Mouse (Mus musculus) forebrain, embryonic 16.5 days (tissue): ENCODE measurements around the gene Tenm4. TPM values are rescaled to one million over a fixed set of nuclear protein-coding genes. Genes with fewer than 3 reads are reported as not detected.

Source experiments
- ATAC-seq: fragments of 200-750 bp; cut with Nextera tagmentation; 2 replicates; pipeline ENCODE4 v1.8.0; 2017; ENCODE audit warnings: mild to moderate bottlenecking, moderate library complexity
- H3K27ac ChIP-seq: fragments of 300-500 bp; sonication (generic); 2 replicates; pipeline ENCODE4 v1.5.1; 2014; ENCODE audit warnings: low read length, control low read depth
- H3K27me3 ChIP-seq: fragments of 300-500 bp; sonication (generic); replicated peaks from 2 replicates; pipeline ENCODE4 v1.6.1; 2014; ENCODE audit warnings: low read length; ENCODE audit not compliant: control insufficient read depth, insufficient read depth
- H3K36me3 ChIP-seq: fragments of 300-500 bp; sonication (generic); 2 replicates; pipeline ENCODE4 v1.6.1; 2014; ENCODE audit not compliant: control insufficient read depth, insufficient read depth
- H3K4me1 ChIP-seq: fragments of 300-500 bp; sonication (generic); replicated peaks from 2 replicates; pipeline ENCODE4 v1.6.1; 2014; ENCODE audit warnings: low read length; ENCODE audit not compliant: control insufficient read depth, insufficient read depth
- H3K4me2 ChIP-seq: fragments of 300-500 bp; sonication (generic); 2 replicates; pipeline ENCODE4 v1.6.1; 2014; ENCODE audit warnings: mild to moderate bottlenecking, low read length, control low read depth
- H3K4me3 ChIP-seq: fragments of 300-500 bp; sonication (generic); replicated peaks from 2 replicates; pipeline ENCODE4 v1.5.1; 2014; ENCODE audit warnings: mild to moderate bottlenecking, low read length, control low read depth
- H3K9ac ChIP-seq: fragments of 300-500 bp; sonication (generic); replicated peaks from 2 replicates; pipeline ENCODE4 v1.6.1; 2014; ENCODE audit warnings: low read depth, low read length, control low read depth
- H3K9me3 ChIP-seq: fragments of 300-500 bp; sonication (generic); 2 replicates; pipeline ENCODE4 v1.6.1; 2016; ENCODE audit warnings: low read length; ENCODE audit not compliant: control insufficient read depth
- WGBS: fragments of 180-500 bp; shearing (Covaris S2); extraction: QIAGEN DNeasy Blood & Tissue Kit; methylation state at CpG from one replicate; pipeline ENCODE4 v1.1.7; 2014; 5-methylcytosine and 5-hydroxymethylcytosine counted together
- polyA plus RNA-seq: library from polyadenylated mRNA; unstranded; fragments of >200 nt; fragmentation: Nextera tagmentation; extraction: Ambion mirVana; gene quantifications from 2 replicates; pipeline ENCODE4 v1.2.1, GENCODE M21; 2015

Tenm4 gene
- polyA plus RNA-seq, 1 experiment from 2014 or later: 105 TPM

DNA sequence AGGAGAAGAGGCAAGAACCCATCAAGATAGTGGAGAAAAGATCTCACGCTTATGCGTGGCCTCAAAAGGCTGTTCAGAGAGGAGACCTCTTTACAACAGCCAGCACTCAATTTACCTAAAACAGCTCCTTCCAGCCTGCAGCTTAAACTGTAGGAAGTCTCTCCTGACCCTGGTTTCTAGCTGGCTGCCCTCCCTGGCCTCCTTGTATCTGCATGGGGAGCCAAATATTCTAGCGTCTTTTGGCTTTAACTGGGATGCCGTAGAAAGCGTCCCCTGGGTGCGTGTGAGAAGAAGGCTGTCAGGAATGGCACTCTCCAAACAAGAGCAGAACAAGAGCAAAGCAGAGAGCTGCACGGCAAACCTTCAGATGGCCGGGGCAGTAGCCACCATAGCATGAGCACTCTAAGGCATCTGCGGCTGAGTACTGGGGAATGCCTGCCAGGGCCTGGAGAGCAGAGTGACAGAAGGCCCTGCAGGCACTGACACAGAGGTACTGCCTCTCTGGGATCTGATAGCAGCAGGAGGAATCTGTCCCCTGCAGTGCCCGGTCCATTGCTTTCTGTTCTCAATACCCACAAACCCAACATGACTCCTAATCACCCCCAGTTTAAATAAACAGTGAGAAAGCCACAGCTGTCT is 585.2 kb downstream of the Tenm4 start:
- Histone ChIP-seq H3K9me3 (no peaks in the 10 kb centered on the region), H3K4me1 (peaks cover 33% of the 10 kb centered on the region), H3K27ac (peak overlapping the region; percentile 57), H3K4me2 (no peak overlapping the region), H3K27me3 (no peaks in the 10 kb centered on the region), H3K9ac (peak overlapping the region; percentile 33; the same call in 1 of the 2 replicates), H3K36me3 (no peaks in the 10 kb centered on the region), H3K4me3 (no peak overlapping the region)
- WGBS: 39% methylated on average over 10 of the region's 10 CpGs
- no peak for ATAC-seq

DNA sequence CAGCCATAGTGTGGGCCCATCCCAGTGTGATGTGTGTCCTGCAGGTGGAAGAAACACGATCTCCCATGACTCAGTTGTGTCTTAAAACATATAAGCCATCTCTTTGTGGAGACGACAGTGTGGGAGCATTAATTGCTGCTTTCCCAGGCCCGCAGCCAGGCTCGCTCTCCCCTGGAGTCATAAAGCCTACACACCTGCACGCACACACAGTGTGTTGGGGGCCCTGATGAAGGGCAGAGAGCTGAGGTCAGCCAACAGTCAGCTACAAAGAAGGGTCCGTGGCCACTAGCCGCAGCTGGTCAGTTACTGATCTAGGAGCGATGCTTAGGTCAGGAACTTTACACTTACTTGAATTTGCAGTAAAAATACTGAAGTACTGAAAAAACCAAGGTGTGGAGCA is 586.0 kb downstream of the Tenm4 start:
- Histone ChIP-seq H3K36me3 (no peaks in the 10 kb centered on the region), H3K4me3 (no peak overlapping the region), H3K4me2 (no peak overlapping the region), H3K27me3 (no peaks in the 10 kb centered on the region), H3K9me3 (no peaks in the 10 kb centered on the region), H3K4me1 (peaks cover 38% of the 10 kb centered on the region), H3K27ac (no peak overlapping the region), H3K9ac (no peak overlapping the region)
- 73% methylated on average over 8 of the region's 8 CpGs for WGBS
- no peak for ATAC-seq

DNA sequence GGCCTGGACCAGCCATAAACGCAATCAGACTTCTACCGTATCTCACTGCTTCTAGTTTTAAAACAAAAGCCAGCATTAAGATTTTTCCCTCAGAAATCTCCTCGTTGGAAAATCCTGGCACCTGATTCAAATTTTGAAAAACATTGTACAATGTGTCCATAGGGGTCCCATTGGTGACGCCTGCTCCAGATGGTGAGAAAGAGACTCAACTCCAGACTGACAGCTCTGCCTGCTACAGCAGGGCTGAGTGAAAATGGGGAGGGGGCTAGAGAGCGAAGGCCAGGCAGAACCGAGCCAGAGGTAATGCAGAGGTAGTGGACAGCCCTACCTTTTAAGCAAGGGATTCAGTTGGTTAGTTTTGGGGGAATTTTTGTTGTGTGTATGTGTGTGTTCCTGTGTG is 589.2 kb downstream of the Tenm4 start:
- Histone ChIP-seq H3K4me2 (no peak overlapping the region), H3K9ac (no peak overlapping the region), H3K36me3 (no peaks in the 10 kb centered on the region), H3K4me3 (no peak overlapping the region), H3K27ac (peak overlapping the region; percentile 60), H3K27me3 (no peaks in the 10 kb centered on the region), H3K9me3 (no peaks in the 10 kb centered on the region), H3K4me1 (peaks cover 38% of the 10 kb centered on the region)
- ATAC-seq: peak; percentile 50
- WGBS: 24% methylated on average over 6 of the region's 6 CpGs

DNA sequence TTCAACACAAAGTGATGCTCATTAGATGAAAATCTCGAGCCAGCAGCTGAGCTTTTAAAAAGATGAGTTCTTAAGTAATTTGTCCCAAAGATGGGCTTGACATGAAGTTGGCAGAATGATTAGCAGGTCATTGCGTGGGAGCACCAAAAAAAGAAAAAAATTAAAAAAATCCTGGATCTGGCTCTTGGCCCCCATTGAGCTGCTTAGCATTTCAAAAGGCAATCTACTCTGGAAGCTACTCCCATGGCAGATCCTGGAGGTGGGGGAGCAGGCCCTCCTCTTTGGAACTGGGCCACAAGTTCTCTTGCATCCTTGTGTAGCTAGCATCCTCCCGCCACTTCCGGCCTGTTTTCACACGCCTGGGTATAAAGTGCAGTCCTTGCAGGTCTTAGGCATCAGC is 590.1 kb downstream of the Tenm4 start:
- 12% methylated on average over 5 of the region's 5 CpGs for WGBS
- H3K9me3 ChIP-seq: no peaks in the 10 kb centered on the region
- H3K36me3 ChIP-seq: no peaks in the 10 kb centered on the region
- H3K4me1 ChIP-seq: peaks cover 39% of the 10 kb centered on the region
- ATAC-seq: peak; percentile 69
- H3K27ac ChIP-seq: peak overlapping the region; percentile 60
- H3K27me3 ChIP-seq: no peaks in the 10 kb centered on the region
- no peak overlapping the region for H3K9ac ChIP-seq
- H3K4me3 ChIP-seq: no peak overlapping the region
- no peak overlapping the region for H3K4me2 ChIP-seq

DNA sequence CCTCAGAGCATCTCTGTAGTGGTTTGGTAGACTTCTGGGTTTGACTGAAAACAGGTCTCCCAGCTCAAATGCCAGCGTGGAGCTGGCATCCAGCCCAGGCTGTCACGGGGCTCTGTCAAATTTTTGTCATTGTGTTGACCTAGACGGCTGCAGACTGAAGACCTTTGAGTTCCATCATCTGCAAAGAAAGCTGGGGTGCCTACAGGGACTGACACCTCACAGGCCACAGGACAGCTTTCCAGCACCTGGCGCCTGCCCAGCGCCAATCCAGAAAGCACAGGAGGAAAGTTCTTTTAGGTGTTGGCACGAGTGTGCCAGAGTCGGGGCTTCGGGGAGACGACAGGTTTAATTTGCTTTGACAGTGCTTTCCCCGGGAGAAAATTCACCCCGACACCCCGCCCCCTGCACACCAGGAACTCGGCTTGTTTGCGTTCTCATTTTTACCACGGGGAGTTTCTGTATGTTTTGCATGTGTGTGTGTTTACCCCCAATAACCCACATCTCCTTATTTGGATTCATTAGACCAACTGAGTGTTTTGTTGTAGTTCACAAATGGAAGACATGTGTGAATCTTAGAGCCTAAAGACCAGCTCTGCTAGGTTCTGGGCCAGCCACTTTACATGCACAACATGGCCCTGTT is 594.4 kb downstream of the Tenm4 start:
- peaks cover 32% of the 10 kb centered on the region for H3K4me1 ChIP-seq
- H3K27me3 ChIP-seq: no peaks in the 10 kb centered on the region
- H3K36me3 ChIP-seq: no peaks in the 10 kb centered on the region; the same call in 1 of the 2 replicates
- H3K4me2 ChIP-seq: peak overlapping the region; percentile 8; the same call in 1 of the 2 replicates
- no peak overlapping the region for H3K9ac ChIP-seq
- peak; percentile 57 for ATAC-seq
- peak overlapping the region; percentile 68 for H3K27ac ChIP-seq
- H3K4me3 ChIP-seq: no peak overlapping the region
- 21% methylated on average over 15 of the region's 15 CpGs for WGBS
- peaks cover 5% of the 10 kb centered on the region; the same call in 1 of the 2 replicates for H3K9me3 ChIP-seq

DNA sequence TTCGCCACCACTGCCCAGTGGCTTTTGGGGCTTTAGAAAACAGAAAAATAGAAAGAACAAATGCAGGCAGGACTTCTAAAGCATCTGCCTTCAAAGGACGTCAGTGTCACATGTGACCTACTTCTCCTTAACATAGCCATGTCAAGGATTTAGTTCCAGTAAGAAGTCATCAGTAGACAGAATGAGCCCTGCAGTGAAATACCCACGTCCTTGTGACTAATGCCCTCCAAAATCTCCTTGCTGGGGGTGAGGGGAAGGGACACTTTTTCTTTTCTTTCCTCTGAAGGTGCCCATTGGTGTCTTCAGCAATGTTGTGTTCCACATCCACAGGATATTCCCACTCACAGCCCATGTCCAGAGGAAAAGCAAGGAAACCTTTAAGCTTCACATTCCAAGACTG is 596.0 kb downstream of the Tenm4 start:
- WGBS: 77% methylated on average over 3 of the region's 3 CpGs
- H3K9me3 ChIP-seq: peaks cover 5% of the 10 kb centered on the region; the same call in 1 of the 2 replicates
- no peak for ATAC-seq

DNA sequence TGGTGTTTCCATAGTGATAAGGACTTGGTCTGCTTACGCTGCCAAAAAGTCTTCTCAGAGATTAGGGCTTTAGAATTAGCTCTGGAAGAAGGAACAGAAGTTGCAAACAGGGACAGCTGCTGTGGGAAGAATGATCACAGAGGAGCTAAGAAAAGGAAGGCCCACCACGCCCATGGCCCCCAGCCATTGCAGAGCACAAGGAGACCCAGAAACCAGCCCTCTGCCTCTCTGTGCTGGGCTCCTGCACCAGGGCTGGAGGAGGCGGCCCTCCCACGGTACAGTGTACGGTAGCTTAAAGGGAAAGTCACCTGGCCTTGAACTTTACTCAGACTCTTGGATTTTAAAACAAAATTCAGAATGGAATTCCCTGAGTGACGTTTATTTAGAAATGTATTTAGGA is 597.7 kb downstream of the Tenm4 start:
- no peak for ATAC-seq
- H3K9me3 ChIP-seq: peaks cover 5% of the 10 kb centered on the region; the same call in 1 of the 2 replicates
- no peaks in the 10 kb centered on the region for H3K27me3 ChIP-seq
- H3K27ac ChIP-seq: no peak overlapping the region
- WGBS: 96% methylated on average over 6 of the region's 6 CpGs
- H3K9ac ChIP-seq: no peak overlapping the region
- H3K4me1 ChIP-seq: peaks cover 30% of the 10 kb centered on the region
- peaks cover 5% of the 10 kb centered on the region; the same call in 1 of the 2 replicates for H3K36me3 ChIP-seq
- H3K4me3 ChIP-seq: no peak overlapping the region
- H3K4me2 ChIP-seq: no peak overlapping the region

More for the DNA sequence above, 596.0 kb downstream of the Tenm4 start:
- H3K4me3 ChIP-seq: no peak overlapping the region
- H3K4me2 ChIP-seq: no peak overlapping the region
- H3K27me3 ChIP-seq: no peaks in the 10 kb centered on the region
- H3K4me1 ChIP-seq: peaks cover 21% of the 10 kb centered on the region
- H3K9ac ChIP-seq: no peak overlapping the region
- no peak overlapping the region for H3K27ac ChIP-seq
- H3K36me3 ChIP-seq: no peaks in the 10 kb centered on the region; the same call in 1 of the 2 replicates

DNA sequence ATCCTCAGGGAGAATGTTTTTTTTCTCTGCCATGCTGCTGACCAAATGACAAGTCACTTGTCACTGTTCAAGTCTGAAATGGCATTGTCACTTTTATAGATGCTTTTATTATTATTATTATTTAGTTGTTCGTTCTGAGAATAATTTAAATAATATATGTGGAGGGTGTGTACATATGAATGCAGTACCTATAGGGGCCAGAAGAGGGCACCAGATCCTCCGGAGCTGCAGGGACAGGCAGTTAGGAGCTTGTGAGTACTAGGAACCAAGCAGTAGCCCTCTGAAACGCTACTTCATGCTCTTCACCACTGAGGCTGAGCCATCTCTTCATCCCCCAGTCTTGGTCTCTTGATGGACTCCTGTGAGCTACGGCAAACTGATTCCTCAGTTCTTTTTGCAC is 598.7 kb downstream of the Tenm4 start:
- H3K9ac ChIP-seq: no peak overlapping the region
- peaks cover 5% of the 10 kb centered on the region; the same call in 1 of the 2 replicates for H3K36me3 ChIP-seq
- no peak for ATAC-seq
- WGBS: 70% methylated on average over 4 of the region's 4 CpGs
- H3K4me3 ChIP-seq: no peak overlapping the region
- peaks cover 35% of the 10 kb centered on the region for H3K4me1 ChIP-seq
- H3K27ac ChIP-seq: no peak overlapping the region
- H3K27me3 ChIP-seq: no peaks in the 10 kb centered on the region
- peaks cover 5% of the 10 kb centered on the region; the same call in 1 of the 2 replicates for H3K9me3 ChIP-seq
- H3K4me2 ChIP-seq: no peak overlapping the region

DNA sequence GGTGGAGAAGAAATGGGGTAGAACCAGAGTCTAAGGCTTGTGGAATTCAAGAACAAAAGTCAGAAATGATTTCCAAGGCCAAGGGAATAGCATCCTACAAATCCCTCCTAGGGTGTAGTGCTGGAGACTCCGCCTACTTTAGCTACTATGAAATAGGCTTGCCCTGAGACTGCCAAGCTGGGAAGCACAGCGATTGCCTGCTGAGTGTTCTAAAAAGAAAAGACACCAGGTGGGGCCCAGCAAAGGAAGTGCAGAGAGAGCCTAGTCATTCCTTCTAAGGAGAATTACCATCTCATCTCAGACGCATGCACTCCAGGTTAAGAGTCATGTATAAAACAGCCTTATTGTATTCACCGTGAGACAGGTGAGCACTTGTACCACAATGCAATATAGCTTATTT is 601.9 kb downstream of the Tenm4 start:
- H3K27ac ChIP-seq: peak overlapping the region; percentile 69
- H3K27me3 ChIP-seq: no peaks in the 10 kb centered on the region
- peaks cover 10% of the 10 kb centered on the region for H3K36me3 ChIP-seq
- peaks cover 4% of the 10 kb centered on the region; the same call in 1 of the 2 replicates for H3K9me3 ChIP-seq
- ATAC-seq: no peak
- no peak overlapping the region for H3K4me2 ChIP-seq
- H3K4me1 ChIP-seq: peaks cover 25% of the 10 kb centered on the region
- H3K4me3 ChIP-seq: no peak overlapping the region
- no peak overlapping the region for H3K9ac ChIP-seq
- 59% methylated on average over 4 of the region's 4 CpGs for WGBS
